Mouse (Mus musculus): ENCODE results near the gene Gmpr2. TPM values are rescaled to one million over a fixed set of nuclear protein-coding genes. Genes with fewer than 3 reads are reported as not detected.

Gmpr2 gene
- polyA plus RNA-seq, 1 experiment from 2014 or later = 52.9 TPM

- H3K4me3 ChIP-seq = no peak overlapping the region
- H3K4me1 ChIP-seq (replicated peaks) = no peaks in the 10 kb centered on the region
- no peak overlapping the region for H3K27ac ChIP-seq
- 79% methylated on average over 10 of the region's 10 CpGs for WGBS
- H3K27me3 ChIP-seq = peaks cover 4% of the 10 kb centered on the region; the same call in 1 of the 2 replicates
- no peaks in the 10 kb centered on the region for H3K36me3 ChIP-seq
- H3K9me3 ChIP-seq = no peaks in the 10 kb centered on the region
- no peak overlapping the region for H3K4me2 ChIP-seq
- ATAC-seq (ENCODE audit: low FRiP score) = no peak
- no peak overlapping the region for H3K9ac ChIP-seq
Observed at GRCm38 (mm10) chr14:55689433-55689832, 17.7 kb downstream of the Gmpr2 start.

DNA sequence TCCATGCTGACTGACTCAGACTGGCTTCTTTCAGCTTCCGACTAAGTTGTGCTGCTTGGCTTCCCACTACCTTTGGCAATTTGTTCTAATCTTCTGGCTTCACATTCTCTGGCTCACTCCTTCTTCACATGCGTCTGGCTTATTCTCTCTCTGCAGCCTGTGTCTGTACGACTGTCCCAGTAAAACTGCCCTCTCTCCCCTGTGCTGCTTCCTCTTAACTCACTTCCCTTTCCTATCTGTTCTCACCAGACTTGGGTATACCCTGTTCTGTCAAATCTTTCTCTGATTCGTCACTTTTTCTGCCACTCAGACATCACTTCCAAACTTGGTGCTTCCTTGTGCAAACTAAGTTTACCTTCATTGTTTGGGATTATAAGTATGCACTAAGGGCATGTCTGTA lies 25.5 kb downstream of the Gmpr2 start:
- H3K36me3 ChIP-seq = no peaks in the 10 kb centered on the region
- WGBS = 90% methylated on average over 4 of the region's 4 CpGs
- no peaks in the 10 kb centered on the region for H3K4me1 ChIP-seq (replicated peaks)
- H3K4me2 ChIP-seq = no peak overlapping the region
- no peak overlapping the region for H3K4me3 ChIP-seq
- H3K27ac ChIP-seq = no peak overlapping the region
- no peak overlapping the region for H3K9ac ChIP-seq
- H3K9me3 ChIP-seq = no peaks in the 10 kb centered on the region
- ATAC-seq (ENCODE audit: low FRiP score) = no peak
- 0 out of 2 replicates have a peak, but pooled peaks cover 9% of the 10 kb centered on the region for H3K27me3 ChIP-seq

DNA sequence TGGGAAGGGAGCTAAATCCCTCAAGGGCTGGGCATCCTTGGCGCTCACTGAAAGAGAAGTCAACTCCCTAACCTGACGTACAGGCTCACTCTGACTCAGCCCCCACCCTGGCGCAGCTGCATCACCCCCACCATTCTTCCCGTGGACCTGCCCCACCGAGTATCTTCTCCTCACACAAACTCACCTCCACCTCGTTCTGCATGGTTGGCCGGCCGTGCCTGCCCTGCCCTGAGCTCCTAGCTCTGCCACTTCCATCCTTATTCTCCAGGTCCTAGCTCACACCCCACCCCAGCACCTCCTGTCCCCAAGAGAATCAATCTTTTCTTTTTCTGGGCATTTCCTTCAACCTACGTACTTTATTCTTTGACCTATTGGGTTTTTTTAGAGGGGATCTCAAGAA lies 29.4 kb downstream of the Gmpr2 start:
- no peaks in the 10 kb centered on the region for H3K4me1 ChIP-seq (replicated peaks)
- H3K27ac ChIP-seq = no peak overlapping the region
- WGBS = 73% methylated on average over 9 of the region's 9 CpGs
- no peak overlapping the region for H3K4me3 ChIP-seq
- H3K9ac ChIP-seq = no peak overlapping the region
- ATAC-seq (ENCODE audit: low FRiP score) = no peak
- H3K27me3 ChIP-seq = 0 out of 2 replicates have a peak, but pooled peaks cover 9% of the 10 kb centered on the region
- H3K36me3 ChIP-seq = no peaks in the 10 kb centered on the region
- no peak overlapping the region for H3K4me2 ChIP-seq
- H3K9me3 ChIP-seq = no peaks in the 10 kb centered on the region

DNA sequence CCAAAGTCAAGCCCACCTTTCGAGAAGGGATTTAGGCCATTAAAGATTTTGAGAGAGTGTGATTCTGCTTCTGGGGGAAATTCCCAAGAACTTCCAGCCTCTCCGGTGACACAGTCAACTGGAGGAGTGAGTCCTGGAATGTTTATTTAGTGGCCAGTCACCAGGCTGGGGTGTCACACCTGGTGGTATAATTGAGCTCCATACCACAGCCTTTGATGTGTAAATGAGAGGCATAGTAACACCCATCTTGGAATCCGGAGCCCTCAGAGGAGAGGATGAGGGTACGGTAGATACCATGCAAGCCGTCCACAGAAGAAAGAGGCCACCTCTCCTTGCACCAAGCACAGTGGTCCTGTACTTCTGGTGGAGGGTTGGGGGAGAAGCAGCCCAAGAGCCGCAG lies 31.0 kb downstream of the Gmpr2 start:
- Histone ChIP-seq H3K27ac (no peak overlapping the region), H3K9me3 (no peaks in the 10 kb centered on the region), H3K4me1 (replicated peaks) (no peaks in the 10 kb centered on the region), H3K36me3 (no peaks in the 10 kb centered on the region), H3K4me3 (no peak overlapping the region), H3K27me3 (0 out of 2 replicates have a peak, but pooled peaks cover 9% of the 10 kb centered on the region), H3K4me2 (no peak overlapping the region), H3K9ac (no peak overlapping the region)
- WGBS = 69% methylated on average over 6 of the region's 6 CpGs
- no peak for ATAC-seq (ENCODE audit: low FRiP score)

DNA sequence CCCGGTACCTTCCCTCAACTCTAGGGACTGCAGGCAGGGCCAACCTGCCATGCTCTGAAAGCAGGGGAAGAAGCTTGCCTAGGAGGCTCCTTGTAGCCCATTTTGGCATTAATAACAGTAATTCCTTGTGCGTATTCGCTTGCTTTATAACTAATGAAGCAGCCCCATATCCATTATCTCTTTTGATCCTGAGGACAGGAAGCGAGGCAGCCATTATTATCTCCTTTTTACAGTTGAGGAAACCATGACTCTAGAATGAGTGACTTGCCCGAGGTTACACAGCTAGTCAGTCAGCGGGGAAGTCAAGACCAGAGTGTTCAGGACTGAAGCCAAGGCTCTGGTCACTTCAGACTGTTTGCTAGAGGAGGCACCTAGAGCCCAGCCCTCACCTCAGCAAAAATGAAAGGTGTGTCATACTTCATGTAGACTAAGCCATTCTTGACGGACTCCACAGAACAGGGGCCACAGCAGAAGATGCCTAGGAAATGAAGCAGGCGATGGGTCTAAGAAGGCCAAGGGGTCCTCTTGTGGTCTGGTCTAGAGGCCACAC lies 34.4 kb downstream of the Gmpr2 start:
- no peak overlapping the region for H3K9ac ChIP-seq
- 90% methylated on average over 8 of the region's 8 CpGs for WGBS
- no peak overlapping the region for H3K4me2 ChIP-seq
- no peaks in the 10 kb centered on the region for H3K4me1 ChIP-seq (replicated peaks)
- no peak overlapping the region for H3K4me3 ChIP-seq
- H3K9me3 ChIP-seq = no peaks in the 10 kb centered on the region
- ATAC-seq (ENCODE audit: low FRiP score) = no peak
- 0 out of 2 replicates have a peak, but pooled peaks cover 3% of the 10 kb centered on the region for H3K27me3 ChIP-seq
- no peaks in the 10 kb centered on the region for H3K36me3 ChIP-seq
- H3K27ac ChIP-seq = no peak overlapping the region

- 81% methylated on average over 5 of the region's 5 CpGs for WGBS
- ATAC-seq (ENCODE audit: low FRiP score) = no peak
- H3K9ac ChIP-seq = no peak overlapping the region
- H3K4me2 ChIP-seq = no peak overlapping the region
- H3K27me3 ChIP-seq = peaks cover 14% of the 10 kb centered on the region
- H3K4me3 ChIP-seq = no peak overlapping the region
- H3K4me1 ChIP-seq (replicated peaks) = no peaks in the 10 kb centered on the region
- no peaks in the 10 kb centered on the region for H3K36me3 ChIP-seq
- H3K27ac ChIP-seq = no peak overlapping the region
- H3K9me3 ChIP-seq = no peaks in the 10 kb centered on the region
Observed at GRCm38 (mm10) chr14:55707397-55707796, 35.7 kb downstream of the Gmpr2 start.

DNA sequence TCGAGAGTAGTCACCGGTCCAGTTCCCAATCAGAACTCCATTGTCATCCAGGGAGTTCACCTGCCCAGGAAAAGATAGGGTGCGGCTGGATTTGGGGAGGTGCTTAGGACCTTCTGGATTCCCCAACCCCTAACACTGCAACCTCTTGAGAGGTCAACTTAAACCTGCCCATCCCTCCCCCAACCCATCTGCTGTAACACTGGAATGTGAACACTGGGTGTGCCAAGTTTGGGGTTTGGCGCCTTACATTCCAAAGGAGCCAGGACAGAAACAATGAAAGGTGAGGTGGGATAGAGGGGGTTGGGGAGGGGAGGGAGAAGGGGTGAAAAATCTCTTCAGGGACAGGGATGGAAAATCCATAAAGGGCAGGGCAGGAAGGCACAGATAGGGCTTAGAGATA lies 37.8 kb downstream of the Gmpr2 start:
- H3K4me1 ChIP-seq (replicated peaks) = no peaks in the 10 kb centered on the region
- WGBS = 93% methylated on average over 4 of the region's 4 CpGs
- no peaks in the 10 kb centered on the region for H3K9me3 ChIP-seq
- H3K4me3 ChIP-seq = no peak overlapping the region
- H3K36me3 ChIP-seq = no peaks in the 10 kb centered on the region
- H3K27me3 ChIP-seq = peaks cover 33% of the 10 kb centered on the region
- ATAC-seq (ENCODE audit: low FRiP score) = no peak
- no peak overlapping the region for H3K4me2 ChIP-seq
- H3K27ac ChIP-seq = no peak overlapping the region
- no peak overlapping the region for H3K9ac ChIP-seq

DNA sequence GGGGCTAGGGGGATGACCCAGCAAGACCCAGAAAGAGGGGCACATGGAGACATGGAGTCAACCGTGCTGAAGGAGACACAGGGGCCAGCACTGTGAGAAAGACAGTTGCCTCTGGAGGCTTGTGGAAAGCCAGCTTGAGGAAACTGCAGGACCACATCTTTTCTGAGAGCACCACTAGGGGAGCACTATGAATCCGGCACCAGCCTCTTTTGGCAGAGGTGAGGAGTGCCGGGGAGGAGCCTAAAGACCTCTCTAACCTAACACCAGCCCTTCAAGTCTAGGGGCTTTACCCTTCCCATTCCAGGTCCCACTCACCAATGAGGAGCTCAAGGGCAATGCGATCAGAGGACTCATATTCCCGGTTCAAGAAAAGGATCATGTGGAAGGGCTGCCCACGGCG lies 40.0 kb downstream of the Gmpr2 start:
- no peaks in the 10 kb centered on the region for H3K4me1 ChIP-seq (replicated peaks)
- no peak overlapping the region for H3K4me2 ChIP-seq
- ATAC-seq (ENCODE audit: low FRiP score) = no peak
- no peaks in the 10 kb centered on the region for H3K9me3 ChIP-seq
- H3K36me3 ChIP-seq = peaks cover 8% of the 10 kb centered on the region
- H3K27ac ChIP-seq = no peak overlapping the region
- peaks cover 33% of the 10 kb centered on the region for H3K27me3 ChIP-seq
- WGBS = 83% methylated on average over 7 of the region's 7 CpGs
- no peak overlapping the region for H3K4me3 ChIP-seq
- no peak overlapping the region for H3K9ac ChIP-seq

- Histone ChIP-seq H3K27me3 (peaks cover 33% of the 10 kb centered on the region), H3K4me2 (no peak overlapping the region), H3K4me1 (replicated peaks) (no peaks in the 10 kb centered on the region), H3K9ac (no peak overlapping the region), H3K27ac (no peak overlapping the region), H3K9me3 (no peaks in the 10 kb centered on the region), H3K4me3 (no peak overlapping the region), H3K36me3 (peaks cover 21% of the 10 kb centered on the region)
- 17% methylated on average over 24 of the region's 25 CpGs for WGBS
- no peak for ATAC-seq (ENCODE audit: low FRiP score)
Observed at GRCm38 (mm10) chr14:55713007-55713728, 41.4 kb downstream of the Gmpr2 start.

DNA sequence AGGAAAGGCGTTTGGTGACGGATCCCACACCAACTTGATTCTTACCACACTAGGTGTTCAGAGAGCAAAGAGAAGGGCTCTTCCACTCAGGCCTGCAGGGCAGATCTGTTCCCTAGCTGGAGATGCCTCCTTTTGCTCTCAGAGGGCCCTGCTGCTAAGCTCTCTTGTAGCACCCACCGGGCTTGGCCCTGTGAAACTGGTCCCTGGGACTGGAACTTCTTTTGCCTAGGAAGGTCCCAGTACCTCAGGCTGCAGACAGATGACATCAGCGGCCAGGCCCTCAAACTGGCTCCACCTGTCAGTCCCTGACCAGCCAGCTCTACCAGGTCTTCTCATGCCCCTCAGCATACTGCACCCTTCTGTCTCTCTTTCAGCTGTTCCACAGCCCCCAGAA lies 42.0 kb downstream of the Gmpr2 start, which contains the start of gene Tgm1:
Gene Tgm1, minus strand, starts transcription at position 198 of the 394 bp plus-strand sequence.
- Histone ChIP-seq H3K27ac (no peak within 1 kb of the TSS), H3K27me3 (peaks cover 33% of the 10 kb centered on the region), H3K4me3 (no peak within 1 kb of the TSS), H3K4me2 (no peak within 1 kb of the TSS), H3K36me3 (peaks cover 27% of the 10 kb centered on the region), H3K9me3 (no peaks in the 10 kb centered on the region), H3K9ac (no peak within 1 kb of the TSS), H3K4me1 (replicated peaks) (no peaks in the 10 kb centered on the region)
- no peak for ATAC-seq (ENCODE audit: low FRiP score)
- 30% methylated on average over 4 of the region's 4 CpGs for WGBS

- H3K4me1 ChIP-seq (replicated peaks) = no peaks in the 10 kb centered on the region
- H3K27ac ChIP-seq = no peak overlapping the region
- H3K4me3 ChIP-seq = no peak overlapping the region
- H3K9me3 ChIP-seq = no peaks in the 10 kb centered on the region
- no peak overlapping the region for H3K9ac ChIP-seq
- no peak overlapping the region for H3K4me2 ChIP-seq
- peaks cover 38% of the 10 kb centered on the region for H3K36me3 ChIP-seq
- 43% methylated on average over 6 of the region's 6 CpGs for WGBS
- no peak for ATAC-seq (ENCODE audit: low FRiP score)
- peaks cover 33% of the 10 kb centered on the region for H3K27me3 ChIP-seq
Observed at GRCm38 (mm10) chr14:55714893-55715292, 43.2 kb downstream of the Gmpr2 start.

DNA sequence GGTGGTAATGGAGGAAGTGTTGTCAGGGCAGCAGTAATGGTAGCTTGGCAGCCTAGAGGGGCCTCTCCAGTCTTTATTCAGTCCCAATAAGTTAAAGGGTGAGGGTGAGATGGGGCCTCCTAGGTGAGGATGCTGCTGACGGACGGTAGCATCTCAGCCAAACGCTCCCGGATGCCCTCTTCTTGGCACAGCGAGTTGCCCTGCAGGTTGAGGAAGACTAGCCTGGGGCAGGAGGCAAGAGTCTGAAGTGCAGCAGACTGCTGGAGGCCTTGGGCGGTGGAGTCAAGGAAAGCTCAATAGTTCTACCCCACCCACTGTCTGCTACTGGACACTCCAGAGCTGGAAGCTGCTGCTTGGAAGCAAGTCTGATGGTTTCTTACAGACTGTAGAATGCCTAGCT lies 44.5 kb downstream of the Gmpr2 start:
- Histone ChIP-seq H3K27ac (no peak overlapping the region), H3K27me3 (peaks cover 30% of the 10 kb centered on the region), H3K9ac (no peak overlapping the region), H3K4me1 (replicated peaks) (peaks cover 9% of the 10 kb centered on the region), H3K4me3 (no peak overlapping the region), H3K9me3 (no peaks in the 10 kb centered on the region), H3K36me3 (peaks cover 39% of the 10 kb centered on the region), H3K4me2 (no peak overlapping the region)
- WGBS = 92% methylated on average over 6 of the region's 6 CpGs
- no peak for ATAC-seq (ENCODE audit: low FRiP score)

DNA sequence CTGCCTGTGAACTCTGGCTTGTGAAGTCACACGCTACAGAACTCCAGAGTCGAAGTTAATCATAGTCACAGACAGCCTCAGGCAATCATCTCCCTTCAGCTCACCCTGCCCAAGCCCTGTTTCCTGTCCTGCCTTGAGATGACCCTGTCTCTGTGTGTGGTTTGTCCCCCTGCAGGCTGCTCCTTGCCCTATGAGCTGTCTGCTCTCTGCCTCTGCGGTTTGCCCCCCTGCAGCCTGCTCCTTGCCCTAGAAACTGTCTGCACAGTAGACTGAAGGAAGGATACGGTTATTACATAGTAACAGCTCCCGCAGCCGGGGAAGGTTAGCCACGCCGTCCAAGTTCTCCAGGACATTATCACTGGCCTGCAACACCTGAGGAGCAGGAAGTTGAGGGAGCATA lies 45.1 kb downstream of the Gmpr2 start:
- H3K36me3 ChIP-seq = peaks cover 39% of the 10 kb centered on the region
- no peak overlapping the region for H3K9ac ChIP-seq
- H3K27ac ChIP-seq = no peak overlapping the region
- no peak overlapping the region for H3K4me2 ChIP-seq
- peaks cover 24% of the 10 kb centered on the region for H3K27me3 ChIP-seq
- no peak for ATAC-seq (ENCODE audit: low FRiP score)
- no peaks in the 10 kb centered on the region for H3K9me3 ChIP-seq
- peaks cover 11% of the 10 kb centered on the region for H3K4me1 ChIP-seq (replicated peaks)
- no peak overlapping the region for H3K4me3 ChIP-seq
- WGBS = 82% methylated on average over 8 of the region's 8 CpGs
